Mouse (Mus musculus) hindbrain, postnatal 0 days (tissue): ENCODE data around the gene Nlrp6. TPM values are rescaled to one million over a fixed set of nuclear protein-coding genes. Genes with fewer than 3 reads are reported as not detected.
A peak's percentile ranks its signal among the peaks of the same experiment; 100 is the strongest.

Experiments
- ATAC-seq: fragments of 200-750 bp; cut with Nextera tagmentation; 2 replicates; pipeline ENCODE4 v1.8.0; 2017; ENCODE audit warnings: mild to moderate bottlenecking, moderate TSS enrichment, moderate library complexity
- DNase-seq: peaks from one replicate; pipeline ENCODE4 v3.0.0-alpha.2; 2015; ENCODE audit warnings: low spot score
- H3K27ac ChIP-seq: fragments of 300-500 bp; sonication (generic); 2 replicates; pipeline ENCODE4 v1.5.1; 2014; ENCODE audit warnings: mild to moderate bottlenecking
- H3K27me3 ChIP-seq: fragments of 300-500 bp; sonication (generic); 2 replicates; pipeline ENCODE4 v1.6.1; 2014; ENCODE audit warnings: low read length, mixed read lengths; ENCODE audit not compliant: insufficient read depth
- H3K36me3 ChIP-seq: fragments of 300-500 bp; sonication (generic); 2 replicates; pipeline ENCODE4 v1.6.1; 2014; ENCODE audit warnings: low read length, mixed read lengths; ENCODE audit not compliant: insufficient read depth
- H3K4me1 ChIP-seq: fragments of 300-500 bp; sonication (generic); 2 replicates; pipeline ENCODE4 v1.6.1; 2014; ENCODE audit warnings: antibody characterized with exemption, low read length, mixed read lengths; ENCODE audit not compliant: insufficient read depth
- H3K4me2 ChIP-seq: fragments of 300-500 bp; sonication (generic); 2 replicates; pipeline ENCODE4 v1.6.1; 2014; ENCODE audit warnings: low read depth, mild to moderate bottlenecking, low read length, moderate library complexity, mixed read lengths
- H3K4me3 ChIP-seq: fragments of 300-500 bp; sonication (generic); 2 replicates; pipeline ENCODE4 v1.5.1; 2014; ENCODE audit warnings: low read length
- H3K9ac ChIP-seq: fragments of 300-500 bp; sonication (generic); replicated peaks from 2 replicates; pipeline ENCODE4 v1.6.1; 2014; ENCODE audit warnings: mild to moderate bottlenecking, low read length, moderate library complexity, mixed read lengths
- H3K9me3 ChIP-seq: fragments of 300-500 bp; sonication (generic); 2 replicates; pipeline ENCODE4 v1.6.1; 2016; ENCODE audit warnings: low read length, mixed read lengths
- CTCF ChIP-seq: IDR thresholded peaks from 2 replicates; pipeline ENCODE4 v1.5.1; 2016; ENCODE audit warnings: antibody characterized with exemption, control low read depth, low read depth
- WGBS: fragments of 180-500 bp; shearing (Covaris S2); extraction: QIAGEN DNeasy Blood & Tissue Kit; methylation state at CpG from one replicate; pipeline ENCODE4 v1.1.7; 2014; 5-methylcytosine and 5-hydroxymethylcytosine counted together
- polyA plus RNA-seq: library from polyadenylated mRNA; unstranded; fragments of >200 nt; fragmentation: Nextera tagmentation; extraction: Ambion mirVana; gene quantifications from 2 replicates; pipeline ENCODE4 v1.2.1, GENCODE M21; 2015
- total RNA-seq: library from RNA; depleted of rRNA; stranded (reverse); fragments of >200 nt; gene quantifications from 2 replicates; pipeline ENCODE4 v1.2.3, GENCODE M21; 2014; rRNA removed

The Nlrp6 gene
- total RNA-seq (1.1 and 1.6 TPM in 2 replicates), polyA plus RNA-seq (0.61 and 0.78 TPM in 2 replicates)

GRCm38 (mm10) chr7:140920418-140921029, at the start of gene Nlrp6:
Gene Nlrp6, plus strand, starts transcription at chr7:140920902.
- H3K4me3 ChIP-seq, result no peak within 1 kb of the TSS; the same call in 1 of the 2 replicates
- H3K9ac ChIP-seq, result no peak within 1 kb of the TSS
- H3K27ac ChIP-seq, result no peak within 1 kb of the TSS
- WGBS, result 84% methylated on average over 8 of the region's 8 CpGs
- DNase-seq, result no peak
- H3K4me1 ChIP-seq, result peaks cover 13% of the 10 kb centered on the region
- peaks cover 49% of the 10 kb centered on the region for H3K27me3 ChIP-seq
- ATAC-seq, result no peak
- no peak for TF ChIP-seq CTCF
- peak within 1 kb of the TSS; percentile 96 for H3K4me2 ChIP-seq
- H3K36me3 ChIP-seq, result no peaks in the 10 kb centered on the region
- H3K9me3 ChIP-seq, result no peaks in the 10 kb centered on the region

DNA sequence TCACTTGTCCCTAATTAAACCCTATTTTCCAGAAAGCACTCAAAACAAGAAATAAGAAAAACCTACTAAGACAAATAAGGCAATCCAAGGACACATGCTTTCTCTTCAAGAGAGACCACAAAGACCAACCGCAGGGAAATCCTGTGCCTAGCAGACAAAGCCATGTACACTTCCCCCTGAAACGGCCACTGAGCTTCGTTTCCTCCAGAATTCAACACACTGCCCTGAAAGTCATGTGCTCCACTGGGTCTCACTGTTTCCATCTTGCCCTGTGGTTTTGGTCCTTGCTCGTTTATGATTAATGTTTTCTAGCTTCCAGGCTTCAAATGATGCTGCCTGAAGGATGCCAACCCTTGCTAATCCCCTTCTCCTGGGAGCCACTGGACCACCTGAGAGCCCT, 46.5 kb upstream of the Nlrp6 start:
- ATAC-seq (no peak), DNase-seq (no peak)
- H3K9ac ChIP-seq, result no peak overlapping the region
- no peak overlapping the region for H3K4me3 ChIP-seq
- no peaks in the 10 kb centered on the region for H3K9me3 ChIP-seq
- H3K27me3 ChIP-seq, result no peaks in the 10 kb centered on the region
- H3K27ac ChIP-seq, result no peak overlapping the region
- no peak overlapping the region for H3K4me2 ChIP-seq
- peaks cover 21% of the 10 kb centered on the region; the same call in 1 of the 2 replicates for H3K36me3 ChIP-seq
- WGBS, result 96% methylated on average over 4 of the region's 4 CpGs
- no peak for TF ChIP-seq CTCF
- no peaks in the 10 kb centered on the region for H3K4me1 ChIP-seq

DNA sequence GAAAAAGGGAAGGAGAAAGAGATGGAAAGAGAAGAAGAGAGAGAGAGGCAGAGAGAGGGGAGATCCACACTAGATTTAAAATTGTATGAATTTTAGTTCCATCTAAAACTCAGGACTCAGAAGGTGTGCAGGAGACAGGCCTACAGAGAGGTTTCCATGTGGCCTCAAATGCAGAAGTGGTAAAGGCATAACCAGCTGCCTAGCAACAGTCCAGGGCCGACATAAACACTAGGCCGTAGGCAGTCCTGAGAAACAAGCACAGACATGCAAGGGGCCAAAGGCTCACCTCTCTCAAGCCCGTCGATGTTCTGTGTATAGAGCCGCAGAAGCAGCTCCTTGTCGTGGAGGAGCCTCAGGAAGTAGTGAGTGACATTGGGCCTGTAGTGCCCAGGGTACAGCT, 43.3 kb upstream of the Nlrp6 start:
- no peak for ATAC-seq
- no peak overlapping the region for H3K4me2 ChIP-seq
- 91% methylated on average over 6 of the region's 6 CpGs for WGBS

GRCm38 (mm10) chr7:140879355-140879754, 41.3 kb upstream of the Nlrp6 start:
- Histone ChIP-seq H3K27me3 (no peaks in the 10 kb centered on the region), H3K4me2 (no peak overlapping the region), H3K27ac (no peak overlapping the region), H3K4me1 (0 out of 2 replicates have a peak, but pooled peaks cover 6% of the 10 kb centered on the region), H3K36me3 (peaks cover 21% of the 10 kb centered on the region; the same call in 1 of the 2 replicates), H3K9me3 (no peaks in the 10 kb centered on the region), H3K9ac (no peak overlapping the region), H3K4me3 (no peak overlapping the region)
- ATAC-seq (no peak), DNase-seq (no peak)
- TF ChIP-seq CTCF, result no peak
- WGBS, result 91% methylated on average over 7 of the region's 7 CpGs

More for the DNA sequence above, 43.3 kb upstream of the Nlrp6 start:
- no peak for TF ChIP-seq CTCF
- Histone ChIP-seq H3K4me3 (no peak overlapping the region), H3K9me3 (no peaks in the 10 kb centered on the region), H3K27ac (no peak overlapping the region), H3K4me1 (0 out of 2 replicates have a peak, but pooled peaks cover 6% of the 10 kb centered on the region), H3K36me3 (peaks cover 21% of the 10 kb centered on the region; the same call in 1 of the 2 replicates), H3K27me3 (no peaks in the 10 kb centered on the region), H3K9ac (no peak overlapping the region)
- DNase-seq, result no peak

DNA sequence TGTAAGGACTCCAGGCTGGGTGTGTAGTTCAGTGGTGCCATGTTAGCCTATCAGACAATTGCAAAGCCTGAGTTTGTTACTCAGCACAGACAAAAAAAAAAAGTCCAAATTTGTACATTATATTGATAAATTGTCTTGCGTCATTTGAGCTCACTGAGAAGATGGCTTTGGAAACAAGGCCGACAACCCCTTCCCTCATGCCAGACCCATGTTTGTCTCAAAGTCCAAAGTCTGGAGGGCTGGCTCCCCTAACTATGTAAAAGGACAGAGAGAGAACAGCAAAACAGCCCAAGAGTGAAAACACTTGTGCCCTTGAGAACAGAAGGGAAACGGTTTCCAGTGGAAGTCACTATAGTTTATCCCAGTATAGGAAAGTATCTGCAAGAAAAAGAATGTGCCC, 40.3 kb upstream of the Nlrp6 start:
- WGBS, result 84% methylated on average over 3 of the region's 3 CpGs
- Histone ChIP-seq H3K27ac (no peak overlapping the region), H3K27me3 (no peaks in the 10 kb centered on the region), H3K9me3 (no peaks in the 10 kb centered on the region), H3K36me3 (peaks cover 15% of the 10 kb centered on the region; the same call in 1 of the 2 replicates), H3K4me1 (0 out of 2 replicates have a peak, but pooled peaks cover 6% of the 10 kb centered on the region), H3K9ac (no peak overlapping the region), H3K4me2 (peak overlapping the region; percentile 78), H3K4me3 (no peak overlapping the region)
- no peak for TF ChIP-seq CTCF
- DNase-seq (no peak), ATAC-seq (no peak)

DNA sequence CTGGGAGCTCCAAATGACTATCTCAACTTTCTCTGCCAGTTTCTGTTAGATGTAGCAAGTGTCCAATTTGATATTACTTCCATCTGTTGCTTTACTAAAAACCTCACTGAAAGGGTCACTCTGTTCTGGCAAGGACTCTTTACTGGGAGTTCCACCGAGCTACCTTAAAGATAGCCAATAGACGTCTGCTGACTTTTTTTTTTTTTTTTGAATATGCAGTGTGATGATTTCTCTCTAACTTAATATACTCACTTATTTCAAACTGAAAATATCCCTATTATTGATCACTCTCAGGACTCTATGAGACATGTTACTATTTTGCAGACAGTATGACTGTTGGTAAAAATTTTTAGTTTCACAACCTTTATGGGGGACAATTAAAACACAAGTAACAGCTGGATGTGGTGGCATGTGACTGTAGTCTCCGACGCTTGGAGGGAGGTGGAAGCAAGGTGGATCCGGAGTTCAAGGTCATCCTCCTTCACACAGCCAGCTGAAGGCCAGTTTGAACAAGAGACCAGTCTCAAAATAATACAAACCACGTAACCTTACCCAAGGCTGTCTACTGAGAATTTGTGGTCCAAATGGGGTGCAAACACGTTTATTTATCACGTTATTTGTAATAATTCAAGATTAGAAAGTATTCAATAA, 39.7 kb upstream of the Nlrp6 start:
- H3K4me2 ChIP-seq, result peak overlapping the region; percentile 78
- H3K27ac ChIP-seq, result peak overlapping the region; percentile 90; the same call in 1 of the 2 replicates
- TF ChIP-seq CTCF, result no peak
- ATAC-seq (no peak), DNase-seq (no peak)
- H3K4me1 ChIP-seq, result 0 out of 2 replicates have a peak, but pooled peaks cover 6% of the 10 kb centered on the region
- WGBS, result 15% methylated on average over 8 of the region's 8 CpGs
- H3K9me3 ChIP-seq, result no peaks in the 10 kb centered on the region
- H3K27me3 ChIP-seq, result no peaks in the 10 kb centered on the region
- peak overlapping the region; percentile 84 for H3K9ac ChIP-seq
- peaks cover 13% of the 10 kb centered on the region; the same call in 1 of the 2 replicates for H3K36me3 ChIP-seq
- peak overlapping the region; percentile 91 for H3K4me3 ChIP-seq
